Mouse (Mus musculus) urinary bladder, adult 2 months (tissue): ENCODE data around the gene H2al1g. TPM values are rescaled to one million over a fixed set of nuclear protein-coding genes. Genes with fewer than 3 reads are reported as not detected.
"Not testable (repeated sequence)": the region's sequence is repeated elsewhere in the genome, so short reads cannot be mapped to it uniquely, and the experiment has no call there.

Experiments
- DNase-seq: peaks from one replicate; pipeline ENCODE4 v3.0.0; 2022; ENCODE audit warnings: low spot score
- polyA plus RNA-seq: library from polyadenylated mRNA; depleted of rRNA; stranded (reverse); fragments of >200 nt; gene quantifications from 2 replicates; pipeline ENCODE4 v1.2.3, GENCODE M21; 2012; rRNA removed

Gene H2al1g
- polyA plus RNA-seq = not detected in 2 replicates

GRCm38 (mm10) chrX:11317956-11318355, at the start of gene H2al1g:
H2al1g (plus strand) TSS chrX:11318256.
- not testable (repeated sequence) for DNase-seq

GRCm38 (mm10) chrX:11269074-11269473, 49.0 kb upstream of the H2al1g start:
- no peak for DNase-seq

GRCm38 (mm10) chrX:11273190-11273589, 44.9 kb upstream of the H2al1g start:
- DNase-seq = no peak

- no peak for DNase-seq
Measured at GRCm38 (mm10) chrX:11277083-11277482, 41.0 kb upstream of the H2al1g start.

- DNase-seq = no peak
Measured at GRCm38 (mm10) chrX:11280741-11281140, 37.3 kb upstream of the H2al1g start.

- DNase-seq = no peak
Measured at GRCm38 (mm10) chrX:11288306-11288882, 29.7 kb upstream of the H2al1g start.

- DNase-seq = no peak
Measured at GRCm38 (mm10) chrX:11289244-11289643, 28.8 kb upstream of the H2al1g start.

DNA sequence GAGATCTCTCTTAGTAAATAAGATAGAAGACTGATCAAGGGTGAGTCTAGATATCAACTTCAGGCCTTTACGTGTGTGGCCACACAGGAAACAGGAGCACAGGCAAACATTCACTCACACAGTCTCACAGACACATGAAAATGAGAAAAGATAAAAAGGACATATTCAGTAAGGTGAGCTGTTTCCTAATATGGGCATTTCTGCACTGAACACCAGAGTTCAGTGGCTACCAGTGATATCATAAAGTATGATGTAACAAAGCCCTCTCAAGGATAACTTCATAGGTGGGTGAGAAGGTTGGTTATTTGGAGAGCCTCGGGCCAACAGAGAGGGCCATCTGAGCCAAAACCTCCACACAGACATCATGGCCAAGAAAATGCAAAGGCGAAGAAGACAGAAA, 19.1 kb upstream of the H2al1g start, which contains the start of gene H2al1a:
TSS of gene H2al1a (plus strand) at position 301 of the 400 bp plus-strand sequence.
- DNase-seq = not testable (repeated sequence)

DNA sequence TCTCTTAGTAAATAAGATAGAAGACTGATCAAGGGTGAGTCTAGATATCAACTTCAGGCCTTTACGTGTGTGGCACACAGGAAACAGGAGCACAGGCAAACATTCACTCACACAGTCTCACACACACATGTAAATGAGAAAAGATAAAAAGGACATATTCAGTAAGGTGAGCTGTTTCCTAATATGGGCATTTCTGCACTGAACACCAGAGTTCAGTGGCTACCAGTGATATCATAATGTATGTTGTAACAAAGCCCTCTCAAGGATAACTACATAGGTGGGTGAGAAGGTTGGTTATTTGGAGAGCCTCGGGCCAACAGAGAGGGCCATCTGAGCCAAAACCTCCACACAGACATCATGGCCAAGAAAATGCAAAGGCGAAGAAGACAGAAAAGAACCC, 15.9 kb upstream of the H2al1g start, which contains the start of gene H2al1b:
TSS of gene H2al1b (plus strand) at position 301 of the 400 bp plus-strand sequence.
- not testable (repeated sequence) for DNase-seq

GRCm38 (mm10) chrX:11305355-11305754, 12.7 kb upstream of the H2al1g start, which contains the start of gene H2al1c:
H2al1c (plus strand) TSS chrX:11305655.
- DNase-seq = not testable (repeated sequence)

GRCm38 (mm10) chrX:11308524-11308923, 9.5 kb upstream of the H2al1g start, which contains the start of gene H2al1d:
H2al1d (plus strand) TSS chrX:11308824.
- DNase-seq = not testable (repeated sequence)

DNA sequence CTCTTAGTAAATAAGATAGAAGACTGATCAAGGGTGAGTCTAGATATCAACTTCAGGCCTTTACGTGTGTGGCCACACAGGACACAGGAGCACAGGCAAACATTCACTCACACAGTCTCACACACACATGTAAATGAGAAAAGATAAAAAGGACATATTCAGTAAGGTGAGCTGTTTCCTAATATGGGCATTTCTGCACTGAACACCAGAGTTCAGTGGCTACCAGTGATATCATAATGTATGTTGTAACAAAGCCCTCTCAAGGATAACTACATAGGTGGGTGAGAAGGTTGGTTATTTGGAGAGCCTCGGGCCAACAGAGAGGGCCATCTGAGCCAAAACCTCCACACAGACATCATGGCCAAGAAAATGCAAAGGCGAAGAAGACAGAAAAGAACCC, 6.4 kb upstream of the H2al1g start, which contains the start of gene H2al1e:
TSS of gene H2al1e (plus strand) at position 301 of the 400 bp plus-strand sequence.
- not testable (repeated sequence) for DNase-seq

- not testable (repeated sequence) for DNase-seq
Measured at GRCm38 (mm10) chrX:11314858-11315257, 3.2 kb upstream of the H2al1g start, which contains the start of gene H2al1f. H2al1f (plus strand) TSS chrX:11315158.

DNA sequence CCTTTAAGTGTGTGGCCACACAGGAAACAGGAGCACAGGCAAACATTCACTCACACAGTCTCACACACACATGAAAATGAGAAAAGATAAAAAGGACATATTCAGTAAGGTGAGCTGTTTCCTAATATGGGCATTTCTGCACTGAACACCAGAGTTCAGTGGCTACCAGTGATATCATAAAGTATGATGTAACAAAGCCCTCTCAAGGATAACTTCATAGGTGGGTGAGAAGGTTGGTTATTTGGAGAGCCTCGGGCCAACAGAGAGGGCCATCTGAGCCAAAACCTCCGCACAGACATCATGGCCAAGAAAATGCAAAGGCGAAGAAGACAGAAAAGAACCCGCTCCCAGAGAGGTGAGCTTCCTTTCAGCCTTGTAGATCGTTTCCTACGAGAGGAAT, 3.1 kb downstream of the H2al1g start, which contains the start of gene H2al1h:
TSS of gene H2al1h (plus strand) at position 301 of the 400 bp plus-strand sequence.
- not testable (repeated sequence) for DNase-seq

- DNase-seq = not testable (repeated sequence)
Measured at GRCm38 (mm10) chrX:11324359-11324758, 6.3 kb downstream of the H2al1g start, which contains the start of gene H2al1i. H2al1i (plus strand) TSS chrX:11324659.

GRCm38 (mm10) chrX:11327522-11327921, 9.5 kb downstream of the H2al1g start, which contains the start of gene H2al1j:
H2al1j (plus strand) TSS chrX:11327822.
- not testable (repeated sequence) for DNase-seq

DNA sequence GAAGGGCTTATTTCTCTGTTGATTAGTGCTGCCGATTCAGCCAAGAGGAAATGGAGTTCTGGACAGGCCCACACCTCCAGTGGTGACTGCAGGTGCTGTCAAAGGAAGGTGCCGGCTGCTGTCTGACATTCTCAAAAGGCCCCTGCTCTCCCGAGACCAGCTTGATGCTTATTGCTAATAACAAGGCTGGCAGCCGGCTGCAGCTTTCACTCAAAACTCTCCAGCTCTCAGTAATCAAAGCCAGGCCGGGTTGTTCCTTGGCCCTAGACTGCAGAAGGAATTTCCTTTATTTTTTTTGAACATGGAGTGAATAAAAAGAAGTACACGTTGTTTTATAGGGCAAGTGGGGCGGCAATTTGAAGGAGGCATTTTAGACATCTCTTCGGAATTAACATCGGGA, 27.7 kb downstream of the H2al1g start:
- DNase-seq = no peak

DNA sequence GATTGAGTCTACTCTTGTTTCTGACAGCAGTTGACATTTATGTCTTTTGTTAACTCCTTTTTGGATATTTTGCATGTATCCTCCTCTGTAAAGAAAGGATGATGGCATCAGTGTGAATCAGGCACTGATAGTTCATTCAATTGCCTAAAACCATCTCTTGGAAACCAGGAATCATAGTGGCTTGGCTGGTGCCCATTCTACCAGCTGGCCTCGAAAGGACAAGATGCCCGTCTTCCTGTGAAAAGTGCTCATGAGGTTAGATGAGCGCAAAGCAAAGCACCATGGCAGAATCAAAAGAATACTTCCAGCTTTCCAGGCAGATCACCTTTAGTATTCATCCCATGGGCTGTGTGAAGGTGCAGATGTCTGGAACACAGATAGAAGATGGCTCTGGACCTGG, 28.7 kb downstream of the H2al1g start:
- no peak for DNase-seq

DNA sequence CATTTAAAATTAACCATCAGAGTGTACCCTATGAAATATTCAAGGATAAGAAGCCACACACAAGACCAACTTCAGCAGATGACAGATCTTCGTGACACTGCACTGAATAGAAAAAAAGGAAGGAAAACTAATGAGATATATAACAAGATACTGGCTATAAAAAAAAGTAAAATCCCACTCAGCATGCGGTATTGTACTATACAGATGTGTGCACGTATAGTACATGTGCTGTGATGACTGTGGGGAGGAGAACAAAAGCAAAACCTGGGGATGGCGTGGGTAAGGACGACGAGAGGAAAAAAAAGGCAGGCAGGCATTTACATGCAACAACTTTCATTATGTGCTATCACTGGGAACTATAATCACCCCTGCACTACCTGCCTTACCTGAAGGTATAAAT, 42.8 kb downstream of the H2al1g start:
- no peak for DNase-seq

DNA sequence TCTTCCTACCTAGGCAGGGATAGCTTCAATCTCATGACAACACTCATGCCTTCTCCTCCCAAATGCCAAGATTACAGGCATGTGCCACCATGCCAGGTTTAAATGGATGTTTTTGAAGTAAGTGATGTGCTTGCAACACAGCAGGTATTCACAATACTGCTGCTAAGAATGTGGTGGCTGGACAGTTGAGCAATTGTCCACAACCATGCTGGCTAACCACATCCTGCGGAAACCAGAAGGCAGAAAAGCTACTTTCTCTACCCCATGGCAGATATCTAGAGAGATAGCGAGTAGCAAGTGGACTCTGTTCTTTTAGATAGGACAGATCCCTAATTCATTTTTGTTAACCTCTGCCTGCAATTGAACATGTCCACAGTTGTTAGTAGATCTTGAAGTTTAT, 43.2 kb downstream of the H2al1g start:
- no peak for DNase-seq

DNA sequence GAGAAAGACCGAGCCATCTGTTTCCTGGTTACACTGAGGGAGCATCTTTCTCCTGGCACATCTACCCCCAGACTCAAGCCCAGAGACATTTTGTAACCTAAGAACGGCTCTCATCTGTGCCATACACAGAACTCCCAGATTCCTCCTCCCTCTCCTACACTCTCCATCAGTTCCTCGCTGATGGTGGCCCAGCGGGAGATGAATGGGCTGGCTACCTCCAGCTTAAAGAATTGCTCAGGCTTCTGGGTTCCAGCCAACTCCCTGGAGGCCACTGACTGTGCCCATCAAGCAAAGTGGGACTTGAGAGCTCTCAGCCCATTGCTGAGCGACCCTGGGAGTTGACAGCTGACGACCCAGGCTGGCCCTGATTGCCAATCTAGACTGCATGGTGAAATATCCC, 45.8 kb downstream of the H2al1g start:
- DNase-seq = no peak

- DNase-seq = no peak
Measured at GRCm38 (mm10) chrX:11365151-11365550, 47.1 kb downstream of the H2al1g start.
